Mouse (Mus musculus) heart, embryonic 14.5 days (tissue): ENCODE measurements around the gene Iqcn. TPM values are rescaled to one million over a fixed set of nuclear protein-coding genes. Genes with fewer than 3 reads are reported as not detected.

Source experiments
- ATAC-seq: fragments of 200-750 bp; cut with Nextera tagmentation; 2 replicates; pipeline ENCODE4 v1.8.0; 2017; ENCODE audit warnings: low read depth, moderate TSS enrichment; ENCODE audit not compliant: insufficient number of reproducible peaks, insufficient read depth, low FRiP score
- H3K27ac ChIP-seq, 2 experiments: fragments of 200-500 bp in 1 of 2; fragments of 300-500 bp in 1 of 2; sonication (generic) in 1 of 2; replicated peaks in 1 of 2; 2 replicates each; pipeline ENCODE4 v1.5.1; 2012 to 2014; ENCODE audit warnings: low read depth in 2 of 2, low read length in 2 of 2, control low read depth in 1 of 2, mild to moderate bottlenecking in 1 of 2, mixed read lengths in 1 of 2; ENCODE audit not compliant: control insufficient read depth in 1 of 2, insufficient read depth in 1 of 2
- H3K27me3 ChIP-seq: fragments of 300-500 bp; sonication (generic); 2 replicates; pipeline ENCODE4 v1.6.1; 2014; ENCODE audit warnings: mild to moderate bottlenecking, low read length, control low read depth; ENCODE audit not compliant: control insufficient read depth, insufficient read depth
- H3K36me3 ChIP-seq: fragments of 300-500 bp; sonication (generic); 2 replicates; pipeline ENCODE4 v1.6.1; 2014; ENCODE audit warnings: mild to moderate bottlenecking, control low read depth, low read length, mixed read lengths; ENCODE audit not compliant: control insufficient read depth, insufficient read depth
- H3K4me1 ChIP-seq, 2 experiments: fragments of 200-500 bp in 1 of 2; fragments of 300-500 bp in 1 of 2; sonication (generic) in 1 of 2; 2 replicates each; pipeline ENCODE4 v1.6.1; 2012 to 2014; ENCODE audit warnings: low read length in 2 of 2, control low read depth in 1 of 2, mixed read lengths in 1 of 2; ENCODE audit not compliant: control insufficient read depth in 2 of 2, insufficient read depth in 2 of 2
- H3K4me2 ChIP-seq: fragments of 300-500 bp; sonication (generic); 2 replicates; pipeline ENCODE4 v1.6.1; 2014; ENCODE audit warnings: mild to moderate bottlenecking, low read length
- H3K4me3 ChIP-seq, 2 experiments: fragments of 200-500 bp in 1 of 2; fragments of 300-500 bp in 1 of 2; sonication (generic) in 1 of 2; 2 replicates each; pipeline ENCODE4 v1.5.1; 2012 to 2014; ENCODE audit warnings: low read length in 2 of 2, mild to moderate bottlenecking in 2 of 2, control low read depth in 1 of 2, low read depth in 1 of 2, moderate library complexity in 1 of 2; ENCODE audit not compliant: control insufficient read depth in 1 of 2, insufficient read depth in 1 of 2
- H3K9ac ChIP-seq: fragments of 300-500 bp; sonication (generic); 2 replicates; pipeline ENCODE4 v1.6.1; 2014; ENCODE audit warnings: mild to moderate bottlenecking, low read length
- H3K9me3 ChIP-seq: fragments of 300-500 bp; sonication (generic); 2 replicates; pipeline ENCODE4 v1.6.1; 2016; ENCODE audit warnings: low read length, control low read depth; ENCODE audit not compliant: control insufficient read depth
- WGBS: fragments of 180-500 bp; shearing (Covaris S2); extraction: QIAGEN DNeasy Blood & Tissue Kit; methylation state at CpG from one replicate; pipeline ENCODE4 v1.1.7; 2014; 5-methylcytosine and 5-hydroxymethylcytosine counted together
- polyA plus RNA-seq: library from polyadenylated mRNA; unstranded; fragments of >200 nt; fragmentation: Nextera tagmentation; extraction: Ambion mirVana; gene quantifications from 2 replicates; pipeline ENCODE4 v1.2.1, GENCODE M21; 2014

Gene Iqcn
- polyA plus RNA-seq, 1 experiment from 2014 or later = not detected

GRCm38 (mm10) chr8:70659604-70660272, 43.5 kb upstream of the Iqcn start:
- H3K4me2 ChIP-seq = peak overlapping the region; percentile 95
- peak; percentile 96 for ATAC-seq
- peak overlapping the region; percentile 82 to 89 for H3K27ac ChIP-seq
- peak overlapping the region; percentile 88 to 89 for H3K4me3 ChIP-seq
- H3K9ac ChIP-seq = peak overlapping the region; percentile 95
- no peaks in the 10 kb centered on the region for H3K9me3 ChIP-seq
- H3K27me3 ChIP-seq = no peaks in the 10 kb centered on the region
- 1% methylated on average over 44 of the region's 44 CpGs for WGBS
- H3K4me1 ChIP-seq = peaks cover 15 to 23% of the 10 kb centered on the region in 2 experiments
- peaks cover 28% of the 10 kb centered on the region for H3K36me3 ChIP-seq

- Histone ChIP-seq H3K4me1 (peaks cover 15 to 23% of the 10 kb centered on the region in 2 experiments), H3K27ac (peak within 1 kb of the TSS; percentile 82 to 89), H3K36me3 (peaks cover 22% of the 10 kb centered on the region), H3K9ac (peak within 1 kb of the TSS; percentile 95), H3K9me3 (no peaks in the 10 kb centered on the region), H3K4me2 (peak within 1 kb of the TSS; percentile 95), H3K27me3 (no peaks in the 10 kb centered on the region), H3K4me3 (peak within 1 kb of the TSS; percentile 88 to 89)
- peak; percentile 50 for ATAC-seq
- WGBS = 4% methylated on average over 14 of the region's 14 CpGs
Measured at GRCm38 (mm10) chr8:70660273-70660725, 43.0 kb upstream of the Iqcn start, which contains the start of gene Pgpep1. Gene Pgpep1, minus strand, starts transcription at chr8:70660388.

GRCm38 (mm10) chr8:70663691-70664090, 39.6 kb upstream of the Iqcn start:
- no peaks in the 10 kb centered on the region for H3K9me3 ChIP-seq
- no peak for ATAC-seq
- H3K4me2 ChIP-seq = no peak overlapping the region
- no peak overlapping the region for H3K4me3 ChIP-seq
- WGBS = 51% methylated on average over 4 of the region's 4 CpGs
- no peak overlapping the region for H3K27ac ChIP-seq
- H3K9ac ChIP-seq = no peak overlapping the region
- H3K36me3 ChIP-seq = no peaks in the 10 kb centered on the region
- peaks cover 5 to 11% of the 10 kb centered on the region in 2 experiments; a peak in 3 of 4 replicates for H3K4me1 ChIP-seq
- H3K27me3 ChIP-seq = no peaks in the 10 kb centered on the region

GRCm38 (mm10) chr8:70664631-70665030, 38.6 kb upstream of the Iqcn start:
- Histone ChIP-seq H3K27ac (no peak overlapping the region), H3K4me2 (no peak overlapping the region), H3K27me3 (no peaks in the 10 kb centered on the region), H3K4me3 (no peak overlapping the region), H3K9ac (no peak overlapping the region), H3K36me3 (no peaks in the 10 kb centered on the region), H3K9me3 (no peaks in the 10 kb centered on the region), H3K4me1 (peaks cover 5 to 6% of the 10 kb centered on the region in 2 experiments; a peak in 3 of 4 replicates)
- ATAC-seq = no peak
- 70% methylated on average over 3 of the region's 3 CpGs for WGBS

- H3K27ac ChIP-seq = no peak overlapping the region
- H3K4me2 ChIP-seq = no peak overlapping the region
- WGBS = 81% methylated on average over 2 of the region's 2 CpGs
- no peak overlapping the region for H3K9ac ChIP-seq
- no peak overlapping the region for H3K4me3 ChIP-seq
- H3K36me3 ChIP-seq = no peaks in the 10 kb centered on the region
- no peak for ATAC-seq
- peaks cover 0 to under 1% of the 10 kb centered on the region in 2 experiments; a peak in 3 of 4 replicates for H3K4me1 ChIP-seq
- no peaks in the 10 kb centered on the region for H3K9me3 ChIP-seq
- H3K27me3 ChIP-seq = no peaks in the 10 kb centered on the region
Measured at GRCm38 (mm10) chr8:70665599-70665998, 37.7 kb upstream of the Iqcn start.

- H3K27ac ChIP-seq = no peak overlapping the region
- no peak overlapping the region for H3K9ac ChIP-seq
- H3K4me3 ChIP-seq = no peak overlapping the region
- no peaks in the 10 kb centered on the region for H3K4me1 ChIP-seq
- H3K36me3 ChIP-seq = no peaks in the 10 kb centered on the region
- no peaks in the 10 kb centered on the region for H3K9me3 ChIP-seq
- WGBS = 58% methylated on average over 5 of the region's 5 CpGs
- H3K27me3 ChIP-seq = no peaks in the 10 kb centered on the region
- H3K4me2 ChIP-seq = no peak overlapping the region
- ATAC-seq = no peak
Measured at GRCm38 (mm10) chr8:70667071-70667470, 36.2 kb upstream of the Iqcn start.

GRCm38 (mm10) chr8:70671615-70672324, 31.5 kb upstream of the Iqcn start:
- ATAC-seq = no peak
- Histone ChIP-seq H3K4me3 (no peak overlapping the region), H3K27ac (peak overlapping the region in 1 of 2 experiments; percentile 27; a peak in 1 of 4 replicates), H3K9ac (no peak overlapping the region; the same call in 1 of the 2 replicates), H3K27me3 (no peaks in the 10 kb centered on the region), H3K36me3 (0 out of 2 replicates have a peak, but pooled peaks cover 7% of the 10 kb centered on the region), H3K4me2 (no peak overlapping the region), H3K4me1 (peaks cover 9 to 18% of the 10 kb centered on the region in 2 experiments), H3K9me3 (no peaks in the 10 kb centered on the region)
- 58% methylated on average over 10 of the region's 10 CpGs for WGBS
